Mouse (Mus musculus): ENCODE measurements around the gene Gstm5. TPM values are rescaled to one million over a fixed set of nuclear protein-coding genes. Genes with fewer than 3 reads are reported as not detected.

The Gstm5 gene
- total RNA-seq (2012; rRNA removed), result 115 and 134 TPM in 2 replicates
- 100 to 1,000 TPM in 1 of 2 experiments, not detected in 1; 164 TPM for polyA plus RNA-seq (2012; ENCODE audit: insufficient read depth in 1 of 2, insufficient read length in 2 of 2, low read depth in 1 of 2, low replicate concordance in 2 of 2, missing spikeins in 1 of 2)

DNA sequence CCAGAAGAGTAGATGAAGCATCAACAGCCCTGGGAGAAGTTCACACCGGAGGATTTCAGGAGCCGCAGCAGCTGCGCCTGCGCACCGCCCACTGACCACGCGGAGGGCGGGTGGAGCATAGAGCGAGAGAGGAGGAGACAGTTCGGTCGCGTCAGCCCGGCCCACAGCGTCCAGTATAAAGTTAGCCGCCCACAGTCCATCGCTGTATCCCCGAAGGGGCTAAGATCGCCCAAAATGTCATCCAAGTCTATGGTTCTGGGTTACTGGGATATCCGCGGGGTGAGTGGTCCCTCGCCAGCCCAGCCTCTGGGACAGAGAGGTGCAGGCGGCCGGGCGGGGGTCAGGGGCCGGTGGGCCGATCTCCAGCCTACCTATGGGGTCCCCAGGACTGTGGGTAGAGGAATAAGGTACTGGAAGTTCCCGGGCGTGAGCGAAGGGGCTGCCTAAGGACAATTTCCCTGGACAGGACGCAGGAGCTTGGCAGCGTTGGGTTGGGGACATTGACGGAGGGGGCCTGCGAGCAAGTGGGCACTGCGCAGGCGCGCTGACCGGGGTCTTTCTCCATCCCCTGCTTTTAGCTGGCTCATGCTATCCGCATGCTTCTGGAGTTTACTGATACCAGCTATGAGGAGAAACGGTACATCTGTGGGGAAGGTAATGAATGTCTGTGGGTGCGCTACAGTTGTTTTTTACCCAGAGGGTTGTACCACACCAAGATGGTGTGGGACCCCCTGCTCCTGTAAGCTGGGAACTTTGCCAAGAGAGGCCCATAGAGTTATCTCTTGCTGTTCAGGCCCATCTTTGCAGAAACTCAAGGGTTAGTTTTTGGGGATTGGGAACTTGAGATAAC, at the start of gene Gstm5:
Gene Gstm5 (plus strand): TSS at position 102 of the 850 bp plus-strand sequence.
- Histone ChIP-seq H3K4me3 (ENCODE audit: control insufficient read depth in 1 of 2, insufficient read depth in 1 of 2, low read depth in 2 of 2, low read length in 2 of 2) (peak within 1 kb of the TSS; percentile 63 to 76), H3K27me3 (ENCODE audit: control insufficient read depth in 1 of 2, insufficient read depth in 2 of 2, low read length in 2 of 2) (no peaks in the 10 kb centered on the region), H3K27ac (ENCODE audit: control insufficient read depth, low read depth, low read length) (peak within 1 kb of the TSS; percentile 95), H3K79me2 (ENCODE audit: control insufficient read depth, insufficient read depth, low read length, poor library complexity) (no peaks in the 10 kb centered on the region), H3K4me1 (ENCODE audit: control insufficient read depth in 1 of 2, insufficient read depth in 2 of 2, low read length in 2 of 2) (peaks cover 5 to 9% of the 10 kb centered on the region in 2 experiments; a peak in 3 of 4 replicates), H3K9ac (ENCODE audit: control insufficient read depth, low read depth, low read length, poor library complexity, severe bottlenecking) (peak within 1 kb of the TSS; percentile 85), H3K9me3 (replicated peaks; ENCODE audit: insufficient read depth, low read length) (no peaks in the 10 kb centered on the region), H3K36me3 (ENCODE audit: control insufficient read depth in 1 of 2, insufficient read depth in 2 of 2, low read length in 2 of 2) (peaks cover 0 to 7% of the 10 kb centered on the region in 2 experiments; a peak in 2 of 4 replicates)
- peak; percentile 94 for DNase-seq (ENCODE audit: low read depth, low spot score)
- TF ChIP-seq HCFC1 (IDR thresholded peaks at IDR 0.05; ENCODE audit: low read depth, low read length), result peak; percentile 44; the same call in 1 of the 2 replicates
- TF ChIP-seq TAL1 (IDR thresholded peaks at IDR 0.05; ENCODE audit: low read length), result peak; percentile 92
- peak; percentile 83 for TF ChIP-seq POLR2AphosphoS2 (IDR thresholded peaks at IDR 0.05; ENCODE audit: low read length)
- no peak for TF ChIP-seq JUND (IDR thresholded peaks at IDR 0.05; ENCODE audit: low read depth, low read length)
- no peak for TF ChIP-seq CHD2 (IDR thresholded peaks at IDR 0.05; ENCODE audit: low read length)
- TF ChIP-seq SMC3 (IDR thresholded peaks at IDR 0.05; ENCODE audit: low read depth, low read length), result no peak
- TF ChIP-seq ZMIZ1 (IDR thresholded peaks at IDR 0.05; ENCODE audit: low read depth, low read length), result peak; percentile 95
- peak; percentile 98 for TF ChIP-seq GATA1 (IDR thresholded peaks at IDR 0.05; ENCODE audit: low read depth, low read length)
- 0 out of 2 replicates have a peak, but pooled peaks have one; percentile 24 for TF ChIP-seq ELF1 (IDR thresholded peaks at IDR 0.05; ENCODE audit: low read depth, low read length)
- TF ChIP-seq CHD1 (IDR thresholded peaks at IDR 0.05; ENCODE audit: low read depth, low read length), result no peak
- peak; percentile 68 for TF ChIP-seq USF1 (IDR thresholded peaks at IDR 0.05; ENCODE audit: low read depth, low read length)
- TF ChIP-seq MYB (IDR thresholded peaks at IDR 0.05; ENCODE audit: low read depth, low read length), result peak; percentile 68
- 0 out of 2 replicates have a peak, but pooled peaks have one; percentile 40 for TF ChIP-seq MAZ (IDR thresholded peaks at IDR 0.05; ENCODE audit: low read depth, low read length)
- peak; percentile 50 for TF ChIP-seq ZNF384 (IDR thresholded peaks at IDR 0.05; ENCODE audit: low read depth, low read length)
- TF ChIP-seq POLR2A (IDR thresholded peaks at IDR 0.05; ENCODE audit: control insufficient read depth in 1 of 2, insufficient read depth in 1 of 2, low read depth in 1 of 2, low read length in 2 of 2, poor library complexity in 1 of 2), result peak; percentile 72 to 91; a peak in 3 of 4 replicates
- TF ChIP-seq MAFK (IDR thresholded peaks at IDR 0.05; ENCODE audit: borderline replicate concordance, low read depth, low read length), result peak; percentile 43; the same call in 1 of the 2 replicates
- TF ChIP-seq MEF2A (IDR thresholded peaks at IDR 0.05; ENCODE audit: extremely low read depth, insufficient replicate concordance, low read depth, low read length, poor library complexity, severe bottlenecking), result no peak
- TF ChIP-seq UBTF (IDR thresholded peaks at IDR 0.05; ENCODE audit: borderline replicate concordance, insufficient read depth, low read depth, low read length), result no peak
- peak; percentile 87 for TF ChIP-seq NELFE (IDR thresholded peaks at IDR 0.05; ENCODE audit: low read depth, low read length)
- no peak for TF ChIP-seq RAD21 (IDR thresholded peaks at IDR 0.05; ENCODE audit: low read depth, low read length)
- TF ChIP-seq RCOR1 (IDR thresholded peaks at IDR 0.05; ENCODE audit: low read depth, low read length), result peak; percentile 93
- TF ChIP-seq MYC (IDR thresholded peaks at IDR 0.05; ENCODE audit: low read depth, low read length), result peak; percentile 74
- peak; percentile 97 to 98 for TF ChIP-seq EP300 (IDR thresholded peaks at IDR 0.05; ENCODE audit: low read depth in 1 of 2, low read length in 2 of 2)
- peak; percentile 99 for TF ChIP-seq TCF12 (IDR thresholded peaks at IDR 0.05; ENCODE audit: low read depth, low read length)
- peak; percentile 89 for TF ChIP-seq ETS1 (IDR thresholded peaks at IDR 0.05; ENCODE audit: low read depth, low read length)
- peak; percentile 91 for TF ChIP-seq NRF1 (IDR thresholded peaks at IDR 0.05; ENCODE audit: insufficient read depth, low read depth, low read length, poor library complexity, severe bottlenecking)
- peak; percentile 77 for TF ChIP-seq TBP (IDR thresholded peaks at IDR 0.05; ENCODE audit: low read depth, low read length)
- peak; percentile 73 for TF ChIP-seq MAX (IDR thresholded peaks at IDR 0.05; ENCODE audit: low read length)
- TF ChIP-seq SIN3A (IDR thresholded peaks at IDR 0.05; ENCODE audit: low read length), result peak; percentile 78; the same call in 1 of the 2 replicates
- TF ChIP-seq BHLHE40 (IDR thresholded peaks at IDR 0.05; ENCODE audit: borderline replicate concordance, low read depth, low read length), result peak; percentile 49; the same call in 1 of the 2 replicates
- peak; percentile 68 for TF ChIP-seq MXI1 (IDR thresholded peaks at IDR 0.05; ENCODE audit: low read depth, low read length)

All from MEL (cell line).